Mouse (Mus musculus): ENCODE measurements around the gene E2f2.

Gene E2f2

GRCm38 (mm10) chr4:136199562-136200292, 27.5 kb downstream of the E2f2 start:
- DNase-seq (ENCODE audit: low read depth, low spot score), result peak; percentile 87

GRCm38 (mm10) chr4:136202509-136202908, 30.3 kb downstream of the E2f2 start:
- peak; percentile 85 for DNase-seq (ENCODE audit: low read depth, low spot score)

GRCm38 (mm10) chr4:136204775-136205174, 32.6 kb downstream of the E2f2 start:
- no peak for DNase-seq (ENCODE audit: low read depth, low spot score)

GRCm38 (mm10) chr4:136206033-136206893, 34.1 kb downstream of the E2f2 start, which contains the start of gene Asap3:
Gene Asap3, plus strand, starts transcription at chr4:136206365.
- DNase-seq (ENCODE audit: low read depth, low spot score), result peak; percentile 88

- no peak for DNase-seq (ENCODE audit: low read depth, low spot score)
Measured at GRCm38 (mm10) chr4:136206943-136207342, 34.7 kb downstream of the E2f2 start.

- no peak for DNase-seq (ENCODE audit: low read depth, low spot score)
Measured at GRCm38 (mm10) chr4:136210931-136211330, 38.7 kb downstream of the E2f2 start.

- DNase-seq (ENCODE audit: low read depth, low spot score), result no peak
Measured at GRCm38 (mm10) chr4:136213629-136214028, 41.4 kb downstream of the E2f2 start.

- DNase-seq (ENCODE audit: low read depth, low spot score), result no peak
Measured at GRCm38 (mm10) chr4:136214828-136215227, 42.6 kb downstream of the E2f2 start.

- no peak for DNase-seq (ENCODE audit: low read depth, low spot score)
Measured at GRCm38 (mm10) chr4:136215576-136215975, 43.4 kb downstream of the E2f2 start.

GRCm38 (mm10) chr4:136217063-136217462, 44.9 kb downstream of the E2f2 start:
- no peak for DNase-seq (ENCODE audit: low read depth, low spot score)

- DNase-seq (ENCODE audit: low read depth, low spot score), result no peak
Measured at GRCm38 (mm10) chr4:136218595-136219214, 46.5 kb downstream of the E2f2 start.

- no peak for DNase-seq (ENCODE audit: low read depth, low spot score)
Measured at GRCm38 (mm10) chr4:136220133-136220775, 48.1 kb downstream of the E2f2 start.

- DNase-seq (ENCODE audit: low read depth, low spot score), result no peak
Measured at GRCm38 (mm10) chr4:136223549-136224239, 51.5 kb downstream of the E2f2 start.

GRCm38 (mm10) chr4:136224240-136224559, 52.0 kb downstream of the E2f2 start:
- DNase-seq (ENCODE audit: low read depth, low spot score), result no peak

- DNase-seq (ENCODE audit: low read depth, low spot score), result no peak
Measured at GRCm38 (mm10) chr4:136224677-136225460, 52.7 kb downstream of the E2f2 start.

GRCm38 (mm10) chr4:136227408-136227807, 55.2 kb downstream of the E2f2 start:
- no peak for DNase-seq (ENCODE audit: low read depth, low spot score)

- no peak for DNase-seq (ENCODE audit: low read depth, low spot score)
Measured at GRCm38 (mm10) chr4:136228640-136229039, 56.4 kb downstream of the E2f2 start.

GRCm38 (mm10) chr4:136238669-136239068, 66.5 kb downstream of the E2f2 start:
- DNase-seq (ENCODE audit: low read depth, low spot score), result no peak

GRCm38 (mm10) chr4:136239111-136239510, 66.9 kb downstream of the E2f2 start:
- no peak for DNase-seq (ENCODE audit: low read depth, low spot score)

- DNase-seq (ENCODE audit: low read depth, low spot score), result peak; percentile 83
Measured at GRCm38 (mm10) chr4:136239622-136240021, 67.4 kb downstream of the E2f2 start.

Data from CD4-positive, CD25-positive, alpha-beta regulatory T cell, adult 2 months (primary cell).